Mouse (Mus musculus) embryonic fibroblast, embryonic 13.5 days (primary cell): ENCODE results near the gene Cib1.

Source experiments
- CTCF ChIP-seq: IDR thresholded peaks from 2 replicates; pipeline ENCODE4 v1.5.1; 2011; ENCODE audit warnings: mild to moderate bottlenecking, control low read depth, low read length, moderate library complexity, borderline replicate concordance; ENCODE audit not compliant: insufficient read depth
- POLR2A ChIP-seq: IDR thresholded peaks from 2 replicates; pipeline ENCODE4 v1.6.1; 2011; ENCODE audit warnings: low read depth, mild to moderate bottlenecking, control low read depth, low read length, moderate library complexity

DNA sequence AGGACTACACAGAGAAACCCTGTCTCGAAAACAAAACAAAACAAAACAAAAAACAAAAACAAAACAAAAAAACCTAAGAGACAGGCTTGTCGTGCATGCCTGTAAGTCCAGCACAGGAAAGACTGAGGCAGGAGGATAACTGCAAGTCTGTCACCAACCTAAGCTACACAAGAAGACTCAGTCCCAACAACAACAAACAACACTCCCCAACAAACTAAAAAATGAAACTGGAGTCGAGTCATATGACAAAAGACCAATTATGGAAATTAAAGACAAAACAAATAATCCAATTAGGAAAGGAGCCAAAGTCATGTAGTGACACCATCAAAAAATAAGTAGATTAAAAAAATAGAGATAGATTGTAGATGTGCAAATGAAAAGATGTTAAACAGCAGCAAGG lies 52.4 kb downstream of the Cib1 start:
- TF ChIP-seq CTCF, result no peak
- TF ChIP-seq POLR2A, result no peak
